Mouse (Mus musculus) liver, postnatal 0 days (tissue): Measurements from ENCODE around the gene Ireb2. TPM values are rescaled to one million over a fixed set of nuclear protein-coding genes. Genes with fewer than 3 reads are reported as not detected.

ENCODE experiments used
- ATAC-seq: fragments of 200-750 bp; cut with Nextera tagmentation; 2 replicates; pipeline ENCODE4 v1.8.0; 2017; ENCODE audit warnings: mild to moderate bottlenecking, moderate library complexity
- DNase-seq: peaks from one replicate; pipeline ENCODE4 v3.0.0-alpha.2; 2016
- H3K27ac ChIP-seq: fragments of 300-500 bp; sonication (generic); 2 replicates; pipeline ENCODE4 v1.5.1; 2014; ENCODE audit warnings: antibody characterized with exemption, moderate library complexity, mild to moderate bottlenecking, low read depth
- H3K27me3 ChIP-seq: fragments of 300-500 bp; sonication (generic); 2 replicates; pipeline ENCODE4 v1.6.1; 2014; ENCODE audit warnings: low read length, control low read depth, mixed read lengths; ENCODE audit not compliant: insufficient read depth
- H3K36me3 ChIP-seq: fragments of 300-500 bp; sonication (generic); replicated peaks from 2 replicates; pipeline ENCODE4 v1.6.1; 2014; ENCODE audit warnings: mild to moderate bottlenecking, control low read depth, low read length, moderate library complexity, mixed read lengths; ENCODE audit not compliant: insufficient read depth
- H3K4me1 ChIP-seq: fragments of 300-500 bp; sonication (generic); 2 replicates; pipeline ENCODE4 v1.6.1; 2014; ENCODE audit warnings: antibody characterized with exemption, mild to moderate bottlenecking, control low read depth; ENCODE audit not compliant: insufficient read depth
- H3K4me2 ChIP-seq: fragments of 300-500 bp; sonication (generic); 2 replicates; pipeline ENCODE4 v1.6.1; 2014; ENCODE audit warnings: low read depth, mild to moderate bottlenecking, low read length, moderate library complexity, mixed read lengths
- H3K4me3 ChIP-seq: fragments of 300-500 bp; sonication (generic); 2 replicates; pipeline ENCODE4 v1.5.1; 2014; ENCODE audit warnings: low read depth, low read length
- H3K9ac ChIP-seq: fragments of 300-500 bp; sonication (generic); replicated peaks from 2 replicates; pipeline ENCODE4 v1.6.1; 2014; ENCODE audit warnings: mild to moderate bottlenecking, moderate library complexity
- H3K9me3 ChIP-seq: fragments of 300-500 bp; sonication (generic); 2 replicates; pipeline ENCODE4 v1.6.1; 2016; ENCODE audit warnings: mild to moderate bottlenecking, control low read depth, low read length, mixed read lengths
- CTCF ChIP-seq: sonication (generic); IDR thresholded peaks from 2 replicates; pipeline ENCODE4 v1.5.1; 2016; ENCODE audit warnings: antibody characterized with exemption, low read depth
- EP300 ChIP-seq: IDR thresholded peaks from 2 replicates; pipeline ENCODE4 v1.6.1; 2016; ENCODE audit warnings: antibody characterized with exemption, low read depth, mild to moderate bottlenecking
- WGBS: fragments of 180-500 bp; shearing (Covaris S2); extraction: QIAGEN DNeasy Blood & Tissue Kit; methylation state at CpG from one replicate; pipeline ENCODE4 v1.1.7; 2014; ENCODE audit not compliant: insufficient replicate concordance; 5-methylcytosine and 5-hydroxymethylcytosine counted together
- polyA plus RNA-seq: library from polyadenylated mRNA; unstranded; fragments of >200 nt; fragmentation: Nextera tagmentation; extraction: Ambion mirVana; gene quantifications from 2 replicates; pipeline ENCODE4 v1.2.1, GENCODE M21; 2015

The Ireb2 gene
- polyA plus RNA-seq, 1 experiment from 2014 or later, result 7.5 TPM

DNA sequence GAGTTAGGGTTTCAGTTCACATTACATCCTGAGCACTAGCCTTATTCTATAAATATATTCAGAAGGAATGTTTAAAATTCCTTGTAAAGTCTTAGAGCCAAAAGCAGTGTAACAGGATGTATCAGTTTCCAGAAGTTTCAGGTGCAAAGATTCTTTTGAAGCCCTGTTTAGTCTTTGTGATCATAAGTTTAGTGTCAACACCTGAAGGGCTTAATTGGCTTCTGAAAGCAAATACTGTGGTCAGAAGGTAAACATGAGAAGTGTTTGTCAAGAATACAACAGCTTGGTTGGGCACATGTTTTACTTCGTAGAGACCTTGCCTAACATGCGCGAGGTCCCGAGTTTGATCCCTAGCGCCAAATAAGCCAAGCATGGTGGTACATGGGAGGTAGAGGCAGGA lies 55.2 kb downstream of the Ireb2 start:
- ATAC-seq, result no peak
- 74% methylated on average over 5 of the region's 5 CpGs for WGBS
- no peaks in the 10 kb centered on the region for H3K27me3 ChIP-seq
- H3K27ac ChIP-seq, result peak overlapping the region; percentile 95
- H3K4me2 ChIP-seq, result no peak overlapping the region
- H3K36me3 ChIP-seq, result peaks cover 8% of the 10 kb centered on the region
- H3K4me3 ChIP-seq, result no peak overlapping the region
- H3K4me1 ChIP-seq, result peaks cover 6% of the 10 kb centered on the region; the same call in 1 of the 2 replicates
- TF ChIP-seq CTCF, result no peak
- TF ChIP-seq EP300, result no peak
- DNase-seq, result no peak
- H3K9me3 ChIP-seq, result peaks cover 2% of the 10 kb centered on the region; the same call in 1 of the 2 replicates
- H3K9ac ChIP-seq, result no peak overlapping the region

DNA sequence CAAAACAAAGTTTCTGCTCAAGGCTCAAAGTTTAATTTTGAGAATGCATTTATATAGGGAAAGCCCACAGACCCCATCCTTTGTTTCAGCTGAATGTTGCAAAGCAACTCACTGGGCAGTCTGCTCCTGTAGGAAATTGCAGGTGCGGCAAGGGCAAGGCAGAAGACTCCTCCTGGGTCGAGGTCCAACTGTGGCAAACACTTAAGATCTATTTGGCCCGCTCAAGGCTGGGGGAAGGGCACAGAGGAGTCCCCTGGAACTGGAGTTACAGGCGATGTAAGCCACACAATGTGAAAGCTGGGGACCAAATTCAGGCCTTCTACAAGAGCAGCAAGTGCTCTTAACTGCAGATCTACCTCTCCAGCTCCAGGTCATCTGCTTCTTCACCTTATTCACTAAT lies 56.4 kb downstream of the Ireb2 start:
- Histone ChIP-seq H3K36me3 (peaks cover 8% of the 10 kb centered on the region), H3K4me3 (no peak overlapping the region), H3K27ac (no peak overlapping the region), H3K9ac (no peak overlapping the region), H3K27me3 (no peaks in the 10 kb centered on the region), H3K4me1 (peaks cover 6% of the 10 kb centered on the region; the same call in 1 of the 2 replicates), H3K9me3 (peaks cover 2% of the 10 kb centered on the region; the same call in 1 of the 2 replicates), H3K4me2 (no peak overlapping the region)
- 53% methylated on average over 4 of the region's 4 CpGs for WGBS
- TF ChIP-seq EP300 (no peak), CTCF (no peak)
- no peak for DNase-seq
- ATAC-seq, result no peak

DNA sequence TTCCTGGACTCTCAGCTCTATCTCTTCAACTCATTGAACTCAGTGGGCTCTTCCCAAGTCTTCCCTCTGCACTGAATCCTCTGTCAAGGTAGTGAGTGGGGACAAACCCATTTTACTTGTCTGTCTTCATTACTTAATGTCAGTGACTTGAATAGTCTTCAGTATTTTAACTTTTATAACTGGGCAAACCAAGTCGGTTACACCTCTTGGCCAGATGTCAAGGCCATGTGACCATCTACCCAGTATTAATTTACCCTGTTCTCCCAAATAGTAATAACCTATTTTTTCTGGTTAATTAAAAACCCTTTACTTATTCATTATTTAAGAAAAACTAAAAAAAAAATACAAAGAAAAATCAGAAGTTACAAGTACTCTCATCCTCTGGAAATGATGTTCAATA lies 67.2 kb downstream of the Ireb2 start:
- H3K27me3 ChIP-seq, result no peaks in the 10 kb centered on the region
- no peaks in the 10 kb centered on the region for H3K36me3 ChIP-seq
- no peaks in the 10 kb centered on the region for H3K4me1 ChIP-seq
- no peak overlapping the region for H3K4me3 ChIP-seq
- H3K4me2 ChIP-seq, result no peak overlapping the region
- TF ChIP-seq CTCF (no peak), EP300 (no peak)
- H3K9me3 ChIP-seq, result no peaks in the 10 kb centered on the region
- no peak overlapping the region for H3K27ac ChIP-seq
- 79% methylated on average over 1 of the region's 1 CpGs for WGBS
- ATAC-seq, result no peak
- DNase-seq, result no peak
- H3K9ac ChIP-seq, result no peak overlapping the region

DNA sequence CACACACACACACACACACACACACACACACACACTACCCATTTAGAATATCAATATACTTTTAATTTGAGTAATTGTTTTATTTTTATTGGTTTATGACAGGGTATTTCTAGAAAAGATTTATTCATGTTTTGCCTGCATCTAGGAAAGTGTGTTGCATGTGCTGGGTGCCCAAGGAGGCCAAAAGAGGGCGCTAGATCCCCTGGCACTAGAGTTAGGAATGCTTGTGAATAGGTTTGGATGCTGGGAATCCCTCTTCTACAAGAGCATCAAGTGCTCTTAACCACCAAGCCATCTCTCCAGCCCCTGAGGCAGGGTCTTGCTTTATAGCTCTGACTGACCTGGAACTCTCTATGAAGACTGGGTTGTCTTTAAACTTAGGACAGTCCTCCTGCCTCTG lies 68.2 kb downstream of the Ireb2 start:
- Histone ChIP-seq H3K27me3 (no peaks in the 10 kb centered on the region), H3K4me3 (no peak overlapping the region), H3K27ac (0 out of 2 replicates have a peak overlapping the region, but pooled peaks have one; percentile 11), H3K4me1 (no peaks in the 10 kb centered on the region), H3K9me3 (no peaks in the 10 kb centered on the region), H3K4me2 (no peak overlapping the region), H3K9ac (no peak overlapping the region), H3K36me3 (no peaks in the 10 kb centered on the region)
- DNase-seq (no peak), ATAC-seq (no peak)
- TF ChIP-seq EP300, result no peak
- peak; percentile 43 for TF ChIP-seq CTCF
- 22% methylated on average over 1 of the region's 1 CpGs for WGBS

DNA sequence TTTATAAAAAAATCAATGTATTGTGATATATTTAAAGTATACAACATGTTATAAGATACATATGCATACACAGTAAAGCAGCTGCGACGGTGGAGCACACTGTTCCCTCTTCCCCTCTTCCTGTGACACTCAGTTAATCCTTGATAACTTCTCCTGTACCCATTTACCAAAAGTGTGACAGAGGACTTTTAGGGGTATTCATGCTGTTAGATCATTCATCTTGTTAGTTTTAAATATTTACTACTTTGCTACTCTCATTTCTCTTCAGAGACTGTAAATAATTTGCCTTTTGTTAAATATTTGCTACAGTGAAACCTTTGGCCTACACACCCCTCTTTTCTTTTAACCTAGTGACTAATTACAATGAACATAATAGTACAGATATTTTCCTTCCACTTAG lies 68.8 kb downstream of the Ireb2 start:
- H3K4me1 ChIP-seq, result no peaks in the 10 kb centered on the region
- H3K27ac ChIP-seq, result no peak overlapping the region
- H3K27me3 ChIP-seq, result no peaks in the 10 kb centered on the region
- no peaks in the 10 kb centered on the region for H3K36me3 ChIP-seq
- TF ChIP-seq EP300 (no peak), CTCF (no peak)
- 60% methylated on average over 2 of the region's 2 CpGs for WGBS
- no peak for DNase-seq
- no peak overlapping the region for H3K9ac ChIP-seq
- ATAC-seq, result peak; percentile 36; the same call in 1 of the 2 replicates
- no peak overlapping the region for H3K4me2 ChIP-seq
- no peaks in the 10 kb centered on the region for H3K9me3 ChIP-seq
- no peak overlapping the region for H3K4me3 ChIP-seq

DNA sequence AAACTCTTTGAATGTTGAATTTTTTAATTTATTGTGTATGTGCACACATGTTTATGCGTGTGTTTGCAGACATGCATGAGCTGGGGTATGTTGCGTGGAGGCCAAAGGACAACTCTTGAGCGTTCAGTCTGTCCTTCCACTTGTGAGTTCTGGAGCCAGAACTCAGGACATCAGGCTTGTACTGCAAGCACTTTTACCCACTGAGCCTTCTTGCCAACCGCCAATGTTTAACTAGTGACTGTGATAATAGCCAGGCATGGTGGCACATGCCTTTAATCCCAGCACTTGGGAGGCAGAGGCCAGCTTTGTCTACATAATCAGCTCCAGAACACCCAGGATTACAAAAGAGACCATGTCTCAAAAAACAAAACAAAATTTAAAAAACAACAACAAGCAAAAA lies 78.5 kb downstream of the Ireb2 start:
- 90% methylated on average over 4 of the region's 4 CpGs for WGBS
- Histone ChIP-seq H3K4me2 (no peak overlapping the region), H3K27ac (no peak overlapping the region), H3K9me3 (no peaks in the 10 kb centered on the region), H3K27me3 (no peaks in the 10 kb centered on the region), H3K4me3 (no peak overlapping the region), H3K36me3 (peaks cover 3% of the 10 kb centered on the region; the same call in 1 of the 2 replicates), H3K9ac (no peak overlapping the region), H3K4me1 (no peaks in the 10 kb centered on the region)
- TF ChIP-seq CTCF (no peak), EP300 (no peak)
- ATAC-seq (0 out of 2 replicates have a peak, but pooled peaks have one; percentile 40), DNase-seq (no peak)

DNA sequence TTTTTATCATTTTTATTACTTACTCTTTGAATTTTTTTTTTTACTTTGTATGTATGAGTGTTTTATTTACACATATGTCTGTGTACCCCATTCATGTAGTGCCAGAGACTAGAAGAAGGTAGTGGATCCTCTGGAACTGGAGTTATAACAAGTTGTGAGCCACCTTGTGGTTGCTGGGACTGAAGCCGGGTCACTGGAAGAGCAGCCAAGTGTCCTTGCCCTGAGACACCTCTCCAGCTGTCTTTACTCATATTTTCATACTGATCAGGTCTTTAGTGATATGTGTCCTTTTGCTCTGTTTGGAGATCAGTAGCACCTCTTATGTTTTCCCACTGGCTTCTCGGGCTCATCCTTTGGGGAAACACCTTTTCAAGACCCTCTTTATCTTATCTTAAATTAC lies 80.9 kb downstream of the Ireb2 start:
- Histone ChIP-seq H3K27ac (no peak overlapping the region), H3K27me3 (no peaks in the 10 kb centered on the region), H3K9ac (no peak overlapping the region), H3K4me1 (no peaks in the 10 kb centered on the region), H3K36me3 (no peaks in the 10 kb centered on the region), H3K9me3 (no peaks in the 10 kb centered on the region), H3K4me2 (no peak overlapping the region), H3K4me3 (no peak overlapping the region)
- ATAC-seq (no peak), DNase-seq (no peak)
- WGBS, result 68% methylated on average over 2 of the region's 2 CpGs
- no peak for TF ChIP-seq EP300
- TF ChIP-seq CTCF, result no peak
